Mouse (Mus musculus) cerebellum, postnatal 10 days (tissue): Measurements from ENCODE around the gene Olfr1128.
"Not testable (repeated sequence)": the region's sequence is repeated elsewhere in the genome, so short reads cannot be mapped to it uniquely, and the experiment has no call there.

Experiments used
- DNase-seq, 2 experiments: peaks; one replicate each; pipeline ENCODE4 v3.0.0; 2021; ENCODE audit warnings: mixed read lengths in 2 of 2

The Olfr1128 gene

GRCm38 (mm10) chr2:87545442-87545841 lies at the start of gene Olfr1128:
Olfr1128 (minus strand) TSS chr2:87545542.
- DNase-seq, result no peak

- DNase-seq, result not testable (repeated sequence)
Observed at GRCm38 (mm10) chr2:87573602-87574001, 28.3 kb upstream of the Olfr1128 start, which contains the start of gene Olfr1129. Olfr1129 (plus strand) TSS chr2:87573902.

GRCm38 (mm10) chr2:87534826-87535225 lies 10.5 kb downstream of the Olfr1128 start:
- no peak for DNase-seq

GRCm38 (mm10) chr2:87531496-87531895 lies 13.8 kb downstream of the Olfr1128 start, which contains the start of gene Olfr153:
Olfr153 (plus strand) TSS chr2:87531796.
- DNase-seq, result no peak

DNA sequence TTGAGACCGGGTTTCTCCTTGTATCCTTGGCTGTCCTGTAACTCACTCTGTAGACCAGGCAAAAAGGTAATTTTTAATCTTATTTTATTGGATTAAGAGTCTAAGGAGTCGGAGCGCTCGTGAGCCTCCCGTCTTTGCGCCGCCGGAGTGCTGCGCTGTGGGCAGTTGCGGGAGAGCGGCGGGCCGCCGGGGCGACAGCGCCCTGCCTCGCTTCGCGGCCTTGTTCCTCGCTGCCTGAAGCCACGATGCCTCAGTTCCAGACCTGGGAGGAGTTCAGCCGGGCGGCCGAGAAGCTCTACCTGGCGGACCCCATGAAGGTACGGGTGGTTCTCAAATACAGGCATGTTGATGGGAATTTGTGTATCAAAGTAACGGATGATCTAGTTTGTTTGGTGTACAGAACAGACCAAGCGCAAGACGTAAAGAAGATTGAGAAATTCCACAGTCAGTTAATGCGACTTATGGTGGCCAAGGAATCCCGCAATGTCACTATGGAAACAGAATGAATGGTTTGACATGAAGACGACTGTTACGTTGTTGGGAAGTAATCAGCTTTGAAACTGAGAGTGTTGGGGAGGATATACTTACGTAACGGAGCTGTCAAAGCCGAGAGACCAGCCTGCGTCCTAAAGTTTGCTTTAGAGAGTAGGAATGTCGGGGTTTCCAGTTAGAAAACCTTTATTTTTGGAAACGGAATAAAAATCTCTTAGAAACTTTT lies 19.3 kb downstream of the Olfr1128 start:
- peak; percentile 20 to 26 for DNase-seq

- peak; percentile 15 to 43 for DNase-seq
Observed at GRCm38 (mm10) chr2:87520651-87521050, 24.7 kb downstream of the Olfr1128 start.

DNA sequence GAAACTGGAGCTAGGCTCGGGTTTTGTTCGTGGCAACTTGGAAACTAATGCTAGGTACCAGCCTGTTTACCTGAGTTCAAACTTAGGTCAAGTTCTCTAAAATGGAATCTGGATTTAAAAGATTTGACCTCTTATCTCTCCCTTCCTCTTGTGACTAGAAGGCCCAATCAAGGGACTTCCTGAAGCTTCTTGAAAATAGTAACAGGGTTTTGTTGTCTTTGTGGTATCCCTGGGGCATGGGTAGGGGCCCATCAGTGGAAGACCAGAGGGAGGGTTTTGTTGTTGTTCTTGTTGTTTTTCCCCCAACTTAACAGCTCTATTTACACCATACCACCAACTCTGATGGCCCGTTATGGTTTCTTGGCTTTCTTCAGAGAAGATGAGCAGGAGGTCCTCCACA lies 28.8 kb downstream of the Olfr1128 start:
- DNase-seq, result no peak

- DNase-seq, result no peak
Observed at GRCm38 (mm10) chr2:87515457-87516060, 29.8 kb downstream of the Olfr1128 start.

DNA sequence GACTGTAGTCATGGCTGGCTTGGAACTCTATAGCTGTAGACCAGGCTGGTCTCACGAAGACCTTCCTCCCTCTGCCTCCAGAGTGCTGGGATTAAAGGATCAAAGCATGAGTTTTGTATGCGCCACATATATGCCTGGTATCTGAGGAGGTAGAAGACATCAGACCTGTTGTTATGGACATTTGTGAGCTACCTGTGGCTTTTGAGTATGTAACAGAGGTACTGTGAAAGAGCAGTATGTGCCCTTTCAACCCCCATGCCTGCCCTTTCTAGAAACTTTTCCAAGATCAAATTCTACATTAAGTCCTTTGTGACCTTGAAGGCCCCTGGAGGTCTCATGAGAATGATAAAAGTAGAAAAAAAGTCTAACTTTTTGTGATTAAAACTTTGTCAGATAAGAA lies 30.3 kb downstream of the Olfr1128 start:
- no peak for DNase-seq

GRCm38 (mm10) chr2:87506265-87506664 lies 39.1 kb downstream of the Olfr1128 start, which contains the start of gene Pramel6:
Pramel6 (plus strand) TSS chr2:87506565.
- DNase-seq, result no peak

- not testable (repeated sequence) for DNase-seq
Observed at GRCm38 (mm10) chr2:87496993-87497392, 48.3 kb downstream of the Olfr1128 start, which contains the start of gene Pramel7. Pramel7 (minus strand) TSS chr2:87497093.
